Mouse (Mus musculus): ENCODE data around the gene Baz2b. TPM values are rescaled to one million over a fixed set of nuclear protein-coding genes. Genes with fewer than 3 reads are reported as not detected.

Baz2b gene
- polyA plus RNA-seq, 1 experiment from 2014 or later: 70.8 TPM

- peaks cover 3% of the 10 kb centered on the region; the same call in 1 of the 2 replicates for H3K36me3 ChIP-seq
- peak overlapping the region; percentile 23; the same call in 1 of the 2 replicates for H3K27ac ChIP-seq
- no peak overlapping the region for H3K4me2 ChIP-seq
- H3K27me3 ChIP-seq: no peaks in the 10 kb centered on the region
- peaks cover 16% of the 10 kb centered on the region for H3K4me1 ChIP-seq (replicated peaks)
- no peak overlapping the region for H3K9ac ChIP-seq (replicated peaks)
- H3K9me3 ChIP-seq: no peaks in the 10 kb centered on the region
- no peak for ATAC-seq (ENCODE audit: insufficient number of reproducible peaks, insufficient read depth, low FRiP score, low TSS enrichment, low read depth)
- 60% methylated on average over 15 of the region's 15 CpGs for WGBS
- H3K4me3 ChIP-seq (replicated peaks): no peak overlapping the region
Observed at GRCm38 (mm10) chr2:60089528-60090247, 120.0 kb downstream of the Baz2b start.

GRCm38 (mm10) chr2:60088785-60089527 lies 120.7 kb downstream of the Baz2b start:
- no peaks in the 10 kb centered on the region for H3K9me3 ChIP-seq
- peaks cover 16% of the 10 kb centered on the region for H3K4me1 ChIP-seq (replicated peaks)
- no peak overlapping the region for H3K27ac ChIP-seq
- 83% methylated on average over 14 of the region's 14 CpGs for WGBS
- H3K9ac ChIP-seq (replicated peaks): no peak overlapping the region
- peaks cover 3% of the 10 kb centered on the region; the same call in 1 of the 2 replicates for H3K36me3 ChIP-seq
- no peak for ATAC-seq (ENCODE audit: insufficient number of reproducible peaks, insufficient read depth, low FRiP score, low TSS enrichment, low read depth)
- H3K4me2 ChIP-seq: no peak overlapping the region
- no peaks in the 10 kb centered on the region for H3K27me3 ChIP-seq
- H3K4me3 ChIP-seq (replicated peaks): no peak overlapping the region

GRCm38 (mm10) chr2:60086197-60086903 lies 123.3 kb downstream of the Baz2b start:
- peaks cover 29% of the 10 kb centered on the region for H3K4me1 ChIP-seq (replicated peaks)
- H3K27me3 ChIP-seq: no peaks in the 10 kb centered on the region
- WGBS: 58% methylated on average over 8 of the region's 8 CpGs
- peaks cover 3% of the 10 kb centered on the region; the same call in 1 of the 2 replicates for H3K36me3 ChIP-seq
- no peak for ATAC-seq (ENCODE audit: insufficient number of reproducible peaks, insufficient read depth, low FRiP score, low TSS enrichment, low read depth)
- no peaks in the 10 kb centered on the region for H3K9me3 ChIP-seq
- H3K4me2 ChIP-seq: no peak overlapping the region
- H3K9ac ChIP-seq (replicated peaks): no peak overlapping the region
- 0 out of 2 replicates have a peak overlapping the region, but pooled peaks have one; percentile 35 for H3K27ac ChIP-seq
- no peak overlapping the region for H3K4me3 ChIP-seq (replicated peaks)

GRCm38 (mm10) chr2:60084823-60085222 lies 124.8 kb downstream of the Baz2b start:
- peaks cover 3% of the 10 kb centered on the region; the same call in 1 of the 2 replicates for H3K36me3 ChIP-seq
- H3K4me1 ChIP-seq (replicated peaks): peaks cover 27% of the 10 kb centered on the region
- H3K27me3 ChIP-seq: no peaks in the 10 kb centered on the region
- no peak for ATAC-seq (ENCODE audit: insufficient number of reproducible peaks, insufficient read depth, low FRiP score, low TSS enrichment, low read depth)
- no peaks in the 10 kb centered on the region for H3K9me3 ChIP-seq
- no peak overlapping the region for H3K4me3 ChIP-seq (replicated peaks)
- 100% methylated on average over 1 of the region's 1 CpGs for WGBS
- no peak overlapping the region for H3K27ac ChIP-seq
- no peak overlapping the region for H3K9ac ChIP-seq (replicated peaks)
- H3K4me2 ChIP-seq: no peak overlapping the region

- H3K27me3 ChIP-seq: no peaks in the 10 kb centered on the region
- peaks cover 26% of the 10 kb centered on the region for H3K4me1 ChIP-seq (replicated peaks)
- H3K36me3 ChIP-seq: no peaks in the 10 kb centered on the region
- H3K27ac ChIP-seq: 0 out of 2 replicates have a peak overlapping the region, but pooled peaks have one; percentile 7
- H3K9ac ChIP-seq (replicated peaks): no peak overlapping the region
- no peak overlapping the region for H3K4me3 ChIP-seq (replicated peaks)
- WGBS: 45% methylated on average over 7 of the region's 7 CpGs
- no peak overlapping the region for H3K4me2 ChIP-seq
- no peaks in the 10 kb centered on the region for H3K9me3 ChIP-seq
- ATAC-seq (ENCODE audit: insufficient number of reproducible peaks, insufficient read depth, low FRiP score, low TSS enrichment, low read depth): no peak
Observed at GRCm38 (mm10) chr2:60082984-60083636, 126.5 kb downstream of the Baz2b start.

- no peak overlapping the region for H3K9ac ChIP-seq (replicated peaks)
- 87% methylated on average over 4 of the region's 4 CpGs for WGBS
- H3K27ac ChIP-seq: no peak overlapping the region
- no peak for ATAC-seq (ENCODE audit: insufficient number of reproducible peaks, insufficient read depth, low FRiP score, low TSS enrichment, low read depth)
- H3K4me1 ChIP-seq (replicated peaks): peaks cover 33% of the 10 kb centered on the region
- no peak overlapping the region for H3K4me2 ChIP-seq
- H3K36me3 ChIP-seq: no peaks in the 10 kb centered on the region
- H3K27me3 ChIP-seq: no peaks in the 10 kb centered on the region
- H3K4me3 ChIP-seq (replicated peaks): no peak overlapping the region
- H3K9me3 ChIP-seq: no peaks in the 10 kb centered on the region
Observed at GRCm38 (mm10) chr2:60082225-60082624, 127.4 kb downstream of the Baz2b start.

GRCm38 (mm10) chr2:60080831-60081230 lies 128.8 kb downstream of the Baz2b start:
- Histone ChIP-seq H3K4me3 (replicated peaks) (no peak overlapping the region), H3K4me2 (no peak overlapping the region), H3K27me3 (no peaks in the 10 kb centered on the region), H3K36me3 (no peaks in the 10 kb centered on the region), H3K27ac (no peak overlapping the region), H3K9ac (replicated peaks) (no peak overlapping the region), H3K4me1 (replicated peaks) (peaks cover 24% of the 10 kb centered on the region), H3K9me3 (no peaks in the 10 kb centered on the region)
- no peak for ATAC-seq (ENCODE audit: insufficient number of reproducible peaks, insufficient read depth, low FRiP score, low TSS enrichment, low read depth)
- 53% methylated on average over 4 of the region's 4 CpGs for WGBS

GRCm38 (mm10) chr2:60077631-60078030 lies 132.0 kb downstream of the Baz2b start:
- Histone ChIP-seq H3K9me3 (no peaks in the 10 kb centered on the region), H3K4me1 (replicated peaks) (peaks cover 11% of the 10 kb centered on the region), H3K4me3 (replicated peaks) (no peak overlapping the region), H3K4me2 (no peak overlapping the region), H3K36me3 (peaks cover 13% of the 10 kb centered on the region), H3K9ac (replicated peaks) (no peak overlapping the region), H3K27me3 (no peaks in the 10 kb centered on the region), H3K27ac (0 out of 2 replicates have a peak overlapping the region, but pooled peaks have one; percentile 9)
- WGBS: 50% methylated on average over 9 of the region's 9 CpGs
- ATAC-seq (ENCODE audit: insufficient number of reproducible peaks, insufficient read depth, low FRiP score, low TSS enrichment, low read depth): no peak

- no peak overlapping the region for H3K4me2 ChIP-seq
- H3K4me1 ChIP-seq (replicated peaks): peaks cover 10% of the 10 kb centered on the region
- H3K27me3 ChIP-seq: no peaks in the 10 kb centered on the region
- no peak for ATAC-seq (ENCODE audit: insufficient number of reproducible peaks, insufficient read depth, low FRiP score, low TSS enrichment, low read depth)
- no peak overlapping the region for H3K4me3 ChIP-seq (replicated peaks)
- no peak overlapping the region for H3K9ac ChIP-seq (replicated peaks)
- WGBS: 83% methylated on average over 7 of the region's 7 CpGs
- H3K36me3 ChIP-seq: peaks cover 16% of the 10 kb centered on the region
- no peak overlapping the region for H3K27ac ChIP-seq
- H3K9me3 ChIP-seq: no peaks in the 10 kb centered on the region
Observed at GRCm38 (mm10) chr2:60076800-60077199, 132.8 kb downstream of the Baz2b start.

GRCm38 (mm10) chr2:60076025-60076424 lies 133.6 kb downstream of the Baz2b start:
- no peaks in the 10 kb centered on the region for H3K9me3 ChIP-seq
- H3K36me3 ChIP-seq: peaks cover 16% of the 10 kb centered on the region
- peaks cover 10% of the 10 kb centered on the region for H3K4me1 ChIP-seq (replicated peaks)
- H3K9ac ChIP-seq (replicated peaks): no peak overlapping the region
- ATAC-seq (ENCODE audit: insufficient number of reproducible peaks, insufficient read depth, low FRiP score, low TSS enrichment, low read depth): no peak
- H3K4me2 ChIP-seq: no peak overlapping the region
- H3K27ac ChIP-seq: no peak overlapping the region
- H3K27me3 ChIP-seq: no peaks in the 10 kb centered on the region
- no peak overlapping the region for H3K4me3 ChIP-seq (replicated peaks)
- WGBS: 81% methylated on average over 1 of the region's 1 CpGs

Data from limb, embryonic 12.5 days (tissue).